Mouse (Mus musculus) adrenal gland, postnatal 4 days (tissue): ENCODE results near the gene Arntl. TPM values are rescaled to one million over a fixed set of nuclear protein-coding genes. Genes with fewer than 3 reads are reported as not detected.
A peak's percentile ranks its signal among the peaks of the same experiment; 100 is the strongest.

Experiments used
- DNase-seq, 2 experiments: peaks; one replicate each; pipeline ENCODE4 v3.0.0; 2021 to 2022; ENCODE audit warnings: low spot score in 2 of 2, mixed read lengths in 2 of 2
- total RNA-seq, 2 experiments: library from RNA; stranded (reverse); gene quantifications; 2 replicates each; pipeline ENCODE4 v1.2.3; 2021

Gene Arntl
- total RNA-seq, 2 experiments from 2014 or later = 27.1 to 31.5 TPM

DNA sequence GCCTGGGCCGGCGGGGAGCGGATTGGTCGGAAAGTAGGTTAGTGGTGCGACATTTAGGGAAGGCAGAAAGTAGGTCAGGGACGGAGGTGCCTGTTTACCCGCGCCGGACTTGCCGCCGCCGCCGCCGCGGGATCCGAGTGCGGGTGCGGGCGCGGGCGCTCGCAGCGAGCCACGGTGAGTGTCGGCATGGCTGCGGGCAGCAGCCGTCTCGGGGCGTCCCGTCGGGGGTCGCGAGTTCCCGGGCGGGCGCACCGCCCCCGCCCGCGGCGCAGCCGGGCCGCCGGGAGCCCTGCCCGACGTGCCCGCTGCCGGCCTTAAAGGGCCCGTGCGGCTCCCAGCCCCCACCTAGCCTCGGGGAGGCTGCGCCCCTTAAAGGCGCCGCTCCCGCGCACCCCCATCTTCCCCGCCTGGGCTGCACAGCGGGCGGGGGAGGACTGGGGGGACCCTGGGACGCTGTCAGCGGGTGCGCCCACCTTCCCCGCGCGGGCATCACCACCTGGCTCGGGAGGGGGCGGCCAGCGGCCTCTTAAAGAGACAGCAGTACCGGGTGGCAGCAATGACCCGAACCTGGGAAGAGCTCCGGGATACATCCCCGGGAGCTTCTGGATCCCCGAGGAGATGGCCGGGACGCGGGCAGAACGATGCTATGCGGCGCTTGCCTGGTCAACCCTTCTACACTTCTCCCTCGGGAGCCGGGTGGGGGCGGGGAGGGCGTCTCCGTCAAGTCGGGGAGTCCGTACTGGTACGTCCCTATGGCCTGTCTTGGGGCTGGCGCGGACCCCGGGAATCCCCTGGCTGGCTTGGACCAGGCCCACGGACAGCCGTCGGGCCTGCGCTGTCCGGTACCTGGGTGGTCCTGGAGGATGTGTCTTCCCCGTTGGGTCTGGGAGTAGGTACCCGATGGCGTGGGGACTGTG lies 464 bp downstream of the Arntl start:
- DNase-seq = peak; percentile 29 to 32

DNA sequence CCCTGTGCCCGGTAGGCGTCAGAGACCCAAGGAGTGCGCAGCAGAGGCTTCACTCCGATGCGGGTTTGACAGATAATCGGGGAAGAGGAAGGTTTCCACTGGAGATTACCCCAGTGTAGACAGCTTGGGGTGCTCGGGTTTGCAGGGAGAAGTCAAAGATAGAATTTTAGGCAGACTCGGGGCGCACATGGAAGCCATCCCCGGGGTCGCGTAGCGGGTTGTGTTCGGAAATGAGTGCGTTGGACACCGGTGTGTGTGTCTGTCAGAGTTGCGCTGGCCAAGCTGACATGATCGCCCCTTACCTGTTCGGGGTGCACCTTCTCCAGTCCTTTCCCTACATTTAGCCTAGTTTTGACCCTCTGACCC lies 1.1 kb downstream of the Arntl start:
- DNase-seq = no peak

DNA sequence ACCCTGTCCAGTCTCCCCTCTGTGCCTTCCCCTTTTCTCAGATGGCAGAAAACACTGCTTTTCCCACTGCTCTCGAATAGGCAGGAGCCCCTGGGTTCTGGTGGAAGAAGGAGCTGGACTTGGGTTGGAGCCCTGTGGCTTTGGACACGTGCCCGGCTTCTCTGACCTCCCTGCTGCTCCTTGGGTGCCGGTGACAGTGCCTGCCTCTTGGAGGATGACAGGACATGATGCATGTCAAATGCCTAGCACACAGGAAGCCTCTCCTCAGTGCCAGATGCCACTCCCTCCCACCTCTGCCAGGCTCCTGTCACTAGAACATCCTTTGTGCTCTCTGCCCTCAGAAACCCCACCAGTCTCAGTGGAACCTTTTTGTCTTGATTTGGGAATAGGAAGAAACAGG lies 3.2 kb downstream of the Arntl start:
- DNase-seq = no peak

DNA sequence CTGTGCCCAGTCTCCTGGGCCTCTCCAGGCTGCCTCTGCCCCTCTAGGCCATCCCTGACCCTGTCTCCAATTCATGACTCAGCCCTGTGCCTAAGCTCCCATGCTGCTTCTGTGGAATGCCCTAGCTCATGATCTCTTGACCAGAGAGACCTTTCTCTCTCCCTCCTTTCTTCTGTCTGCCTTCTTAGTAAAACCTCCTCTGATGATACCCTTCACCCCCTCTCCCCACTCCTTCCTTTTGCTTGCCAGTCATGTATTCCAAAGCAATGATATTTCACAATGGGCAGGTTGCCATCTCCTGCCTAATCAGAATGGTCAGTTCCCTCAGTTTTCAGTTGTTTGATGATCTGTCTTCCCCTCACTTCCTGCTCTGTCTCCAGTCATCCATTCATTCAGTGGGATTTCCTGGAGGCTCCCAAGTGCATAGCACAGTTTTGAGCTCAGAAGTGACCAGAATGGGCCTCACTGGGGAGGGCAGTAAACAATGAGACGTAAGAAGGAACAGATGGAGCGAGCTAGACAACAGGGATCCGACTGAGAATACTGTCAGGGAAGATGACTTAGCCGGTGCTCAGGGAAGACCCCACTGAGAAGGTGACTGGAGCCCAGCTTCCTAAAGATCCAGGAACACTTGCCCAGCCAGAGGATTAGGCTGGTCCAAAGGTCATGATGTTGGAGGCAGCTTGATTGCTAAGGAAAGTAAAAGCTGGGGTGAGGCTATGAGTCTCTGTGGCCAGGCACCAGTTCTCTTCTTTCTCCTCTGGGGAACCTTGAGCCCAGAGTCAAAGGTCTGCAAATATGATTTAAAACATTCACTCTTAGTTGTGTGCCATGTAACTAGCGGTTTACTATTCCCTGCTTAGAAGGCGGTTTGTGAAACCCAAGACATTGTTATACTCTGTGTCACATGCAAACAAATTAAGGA lies 7.2 kb downstream of the Arntl start:
- no peak for DNase-seq

DNA sequence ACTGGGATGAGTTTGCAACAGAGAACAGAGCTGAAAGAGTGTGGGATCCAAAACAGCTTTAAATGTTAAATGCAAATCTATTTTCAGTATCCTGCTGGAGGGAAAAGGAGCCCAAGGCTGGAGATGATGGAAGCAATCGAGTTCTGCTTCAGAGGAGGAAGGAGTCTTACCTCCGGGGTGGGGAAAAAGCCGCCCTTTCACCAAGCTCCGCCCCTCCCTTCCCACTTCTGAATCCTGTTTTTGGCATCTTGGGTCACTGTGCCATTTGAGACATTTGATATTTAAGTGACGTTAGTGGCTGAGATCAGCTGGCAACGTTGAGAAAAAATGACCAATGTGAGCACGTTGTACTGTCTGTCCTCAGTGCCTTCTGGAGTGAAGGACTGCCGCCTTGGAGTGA lies 8.9 kb downstream of the Arntl start:
- no peak for DNase-seq

DNA sequence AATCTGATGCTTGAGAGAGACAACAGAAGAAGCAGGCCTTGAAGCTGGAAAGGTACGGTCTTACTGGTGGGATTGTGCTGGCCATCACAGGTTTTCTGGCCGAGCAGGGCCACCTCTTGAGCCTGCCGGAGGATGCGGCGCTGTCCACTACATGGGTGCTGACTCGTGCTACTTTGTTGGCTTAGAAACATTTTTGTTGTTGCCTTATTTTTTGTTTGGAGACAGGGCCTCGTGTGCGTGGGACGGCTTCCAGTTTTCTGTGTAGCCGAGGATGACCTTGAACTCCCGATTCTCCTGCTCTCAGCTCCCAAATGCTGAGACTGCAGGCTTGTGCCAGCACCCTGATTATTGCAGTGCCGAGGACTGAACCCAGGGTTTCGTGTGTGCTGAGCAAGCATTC lies 12.2 kb downstream of the Arntl start:
- no peak for DNase-seq

DNA sequence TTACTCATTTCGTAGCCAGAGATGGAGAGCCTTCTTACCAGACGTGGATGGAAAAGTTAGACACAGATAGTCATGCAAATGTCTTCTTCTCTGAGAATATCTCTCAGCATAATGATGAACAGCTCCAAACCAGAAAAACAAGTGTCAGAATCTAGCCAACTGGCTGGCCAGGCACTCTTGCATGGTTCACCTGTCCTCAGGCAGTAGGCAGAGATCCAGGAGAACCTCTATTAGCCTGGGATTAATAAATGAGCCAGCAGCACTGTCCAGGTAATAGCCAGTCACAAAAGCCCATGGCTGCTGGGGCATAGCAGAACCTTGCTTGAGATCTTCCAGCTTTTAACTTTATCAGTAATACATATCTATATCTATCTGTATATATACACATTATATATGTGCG lies 12.6 kb downstream of the Arntl start:
- DNase-seq = no peak

DNA sequence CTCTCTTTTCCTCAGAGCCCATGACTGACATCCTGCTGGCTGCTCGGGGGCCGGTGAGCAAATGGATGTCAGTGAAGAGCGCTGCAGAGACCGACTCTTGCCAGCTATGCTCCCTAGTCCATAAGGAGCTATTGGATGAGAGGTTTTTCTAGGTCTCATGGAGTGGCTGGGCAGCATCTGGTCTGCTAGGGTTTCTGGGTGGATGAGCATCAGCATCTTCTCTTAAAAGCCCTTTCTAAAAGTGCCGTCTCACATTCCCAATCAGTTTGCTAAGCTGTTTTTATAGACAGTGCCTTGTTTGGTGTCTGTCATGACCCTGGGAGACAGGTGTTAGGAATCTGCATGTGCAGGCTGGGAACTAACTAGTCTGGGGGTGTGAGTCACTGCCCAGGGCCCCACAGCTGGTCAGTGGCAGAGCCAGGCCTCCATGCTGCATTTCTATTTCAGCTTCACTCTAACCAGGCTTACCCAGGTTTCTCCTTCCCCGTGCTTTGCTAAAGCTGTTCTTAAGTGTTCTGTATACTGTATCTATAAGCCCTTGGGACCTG lies 13.5 kb downstream of the Arntl start:
- no peak for DNase-seq

DNA sequence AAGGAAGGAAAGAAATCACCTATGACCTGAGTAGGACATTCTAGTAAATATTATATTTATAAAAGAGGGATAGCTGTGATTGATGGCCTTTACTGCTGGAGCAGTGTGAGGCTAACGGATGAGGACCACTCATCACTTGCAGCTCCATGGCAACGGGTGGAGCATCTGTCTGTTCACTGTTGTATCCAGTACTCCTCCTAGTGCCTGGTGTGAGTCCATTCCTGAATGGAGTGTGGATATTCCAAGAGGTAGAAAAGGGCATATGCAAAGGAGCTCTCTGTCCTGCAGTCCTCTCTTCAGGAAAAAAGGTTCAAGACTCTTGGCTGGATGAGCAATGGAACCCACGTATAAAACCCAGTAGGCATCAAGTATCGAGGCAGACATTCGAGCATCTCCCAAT lies 15.6 kb downstream of the Arntl start:
- no peak for DNase-seq

DNA sequence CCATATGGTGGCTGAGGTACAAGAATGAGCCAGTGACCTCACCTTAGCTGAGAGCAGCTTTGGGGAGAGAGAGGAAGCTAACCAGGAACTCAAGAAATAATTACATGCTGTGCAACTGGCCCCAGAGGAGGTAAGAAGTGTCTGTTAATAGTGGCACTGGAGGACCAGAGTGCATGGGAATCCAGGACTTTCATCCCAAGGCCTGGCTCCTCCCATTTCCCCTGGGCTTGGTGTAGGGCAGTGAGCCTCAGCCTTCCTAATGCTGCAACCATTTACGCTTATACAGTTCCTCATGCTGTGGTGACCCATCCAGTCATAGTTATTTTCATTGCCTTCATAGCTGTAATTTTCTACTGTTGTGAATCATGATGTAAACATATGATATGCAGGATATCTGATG lies 17.4 kb downstream of the Arntl start:
- no peak for DNase-seq

DNA sequence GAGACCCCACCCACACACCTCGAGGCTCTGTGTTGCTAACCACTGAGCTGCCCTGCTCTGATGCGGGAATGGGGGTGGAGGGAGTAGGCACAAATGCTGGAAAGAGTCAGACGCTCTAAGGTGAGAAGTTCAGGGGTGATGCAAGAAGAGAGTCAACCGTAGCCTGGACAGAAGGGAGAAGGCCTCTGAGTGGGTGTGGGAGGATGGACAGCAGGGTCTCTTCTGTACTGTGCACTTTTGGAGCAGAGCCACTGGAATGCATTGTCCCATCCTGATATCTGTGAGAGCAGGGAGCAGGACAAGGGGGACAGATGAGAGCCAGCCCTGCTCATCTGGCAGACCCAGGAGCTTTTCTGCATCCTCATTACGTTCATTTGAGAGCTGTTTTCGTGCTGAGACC lies 21.2 kb downstream of the Arntl start:
- no peak for DNase-seq

DNA sequence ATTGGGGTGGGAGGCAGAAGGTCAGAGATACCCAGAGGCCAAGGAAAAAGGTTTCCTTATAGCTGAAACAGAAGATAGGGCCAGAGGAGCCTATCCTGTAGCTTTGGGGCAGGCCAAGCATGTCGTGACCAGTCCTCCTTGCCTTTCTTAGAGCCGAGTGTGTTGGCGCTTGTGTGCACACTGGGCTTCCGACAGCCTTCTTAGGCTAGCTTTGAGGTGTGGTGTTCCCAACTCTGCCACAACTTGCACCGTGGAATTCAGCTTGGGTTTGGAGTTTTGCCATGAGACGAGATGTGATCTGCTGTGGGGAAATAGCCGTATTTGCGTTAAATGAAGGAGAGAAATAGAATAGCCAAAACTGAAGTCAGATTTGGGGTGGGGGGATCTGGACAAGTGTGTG lies 28.9 kb downstream of the Arntl start:
- no peak for DNase-seq

DNA sequence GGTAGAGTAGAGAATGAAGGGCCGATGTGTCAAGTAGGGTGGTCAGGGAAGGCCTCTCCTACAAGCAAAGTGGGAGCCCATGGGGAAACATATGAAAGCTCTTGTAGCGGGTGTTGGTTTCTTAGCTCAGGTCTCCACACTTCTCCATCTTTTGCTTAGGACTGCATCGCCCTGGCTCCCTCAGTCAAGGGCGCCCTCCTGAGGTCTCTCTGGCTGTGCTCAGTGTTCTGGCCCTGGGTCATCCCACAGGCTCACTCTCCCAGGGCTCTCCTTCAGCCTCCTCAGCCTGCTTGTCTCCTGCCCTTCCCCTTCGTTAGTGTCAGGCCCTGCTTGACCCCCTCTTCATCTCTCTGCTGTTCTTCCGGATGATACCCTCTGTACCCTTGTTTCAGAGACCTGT lies 31.1 kb downstream of the Arntl start:
- DNase-seq = no peak

DNA sequence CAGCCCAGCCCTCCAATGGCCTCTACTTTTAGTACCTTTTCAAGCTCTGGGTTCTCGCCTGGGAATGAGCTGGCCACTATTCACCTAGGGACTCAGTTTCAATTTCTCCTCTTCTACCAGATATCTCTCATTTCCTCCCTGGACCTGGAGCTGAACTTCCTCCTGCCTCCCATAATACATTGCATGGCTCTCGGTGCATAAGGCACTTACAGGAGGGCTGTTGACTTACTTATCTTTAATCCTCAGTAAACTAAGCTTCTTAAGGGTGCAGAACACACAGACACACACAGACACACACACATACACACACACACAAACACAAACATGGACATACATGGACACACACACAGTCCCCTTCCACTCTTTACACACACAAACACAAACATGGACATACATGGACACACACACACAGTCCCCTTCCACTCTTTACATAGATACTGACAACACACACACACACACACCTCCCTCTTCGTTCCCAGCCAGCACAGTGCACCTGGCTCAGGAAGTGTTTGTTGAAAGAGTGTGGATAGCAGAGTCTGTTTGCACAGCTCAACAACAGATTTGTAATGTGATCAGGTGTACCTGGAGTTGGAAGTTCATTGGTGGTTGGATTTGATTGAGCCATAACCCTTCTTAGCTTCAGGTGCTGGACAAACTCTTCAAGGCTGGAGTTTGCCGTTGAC lies 32.3 kb downstream of the Arntl start:
- no peak for DNase-seq

DNA sequence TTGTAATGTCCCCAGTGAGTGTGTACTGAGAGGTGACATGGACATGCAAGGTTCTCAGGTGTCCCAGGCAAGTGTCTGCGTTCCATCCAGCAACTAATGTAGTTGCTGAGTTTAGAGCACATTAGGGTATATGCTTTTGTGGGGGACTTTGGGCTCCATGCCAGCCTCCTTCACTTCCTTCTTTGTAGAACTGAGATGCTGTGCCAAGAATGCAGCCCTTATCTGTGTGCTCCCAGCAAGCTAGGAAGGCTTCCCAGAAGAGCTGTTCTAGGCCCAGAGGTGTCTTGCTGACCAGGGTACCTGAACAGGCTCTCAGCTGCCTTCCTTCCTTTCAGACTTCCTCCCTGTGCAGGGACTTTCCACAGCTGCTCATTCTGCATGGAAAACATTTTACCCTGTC lies 33.2 kb downstream of the Arntl start:
- DNase-seq = no peak

DNA sequence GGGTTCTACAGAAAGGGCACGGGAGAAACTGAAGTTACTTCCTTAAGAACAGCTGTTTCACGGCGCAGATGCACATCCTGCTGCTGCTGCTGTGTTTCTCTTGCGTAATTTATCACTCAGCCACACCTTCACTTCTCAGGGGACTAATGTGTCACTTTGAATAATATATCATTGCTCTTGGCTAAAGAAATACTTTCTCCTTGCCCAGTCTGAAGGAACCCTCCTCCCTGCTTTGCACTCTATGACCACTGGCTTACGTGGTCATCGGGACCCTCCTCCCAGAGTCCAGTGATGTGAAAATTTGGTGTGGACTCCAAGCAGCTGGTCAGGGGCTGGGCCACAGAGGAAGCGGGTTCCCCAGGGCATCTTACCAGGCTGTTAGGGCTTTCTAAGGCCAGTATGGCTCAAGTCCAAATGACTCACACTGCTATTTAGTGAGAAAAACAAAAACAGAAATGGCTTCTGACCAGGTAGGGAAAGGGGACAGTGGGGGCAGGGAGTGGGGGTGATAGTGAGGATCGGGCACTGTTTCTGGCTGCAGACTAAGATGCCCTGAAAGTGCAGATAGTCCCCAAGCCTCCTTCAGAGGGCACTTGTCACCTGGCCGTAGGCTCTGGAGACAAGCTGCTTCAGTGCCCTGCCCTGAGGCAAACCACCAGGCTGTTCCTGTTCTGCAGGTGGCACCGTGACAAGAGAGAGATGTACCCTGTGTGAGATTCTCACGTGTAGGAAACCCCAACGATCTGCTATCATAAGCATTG lies 34.8 kb downstream of the Arntl start:
- DNase-seq = no peak

DNA sequence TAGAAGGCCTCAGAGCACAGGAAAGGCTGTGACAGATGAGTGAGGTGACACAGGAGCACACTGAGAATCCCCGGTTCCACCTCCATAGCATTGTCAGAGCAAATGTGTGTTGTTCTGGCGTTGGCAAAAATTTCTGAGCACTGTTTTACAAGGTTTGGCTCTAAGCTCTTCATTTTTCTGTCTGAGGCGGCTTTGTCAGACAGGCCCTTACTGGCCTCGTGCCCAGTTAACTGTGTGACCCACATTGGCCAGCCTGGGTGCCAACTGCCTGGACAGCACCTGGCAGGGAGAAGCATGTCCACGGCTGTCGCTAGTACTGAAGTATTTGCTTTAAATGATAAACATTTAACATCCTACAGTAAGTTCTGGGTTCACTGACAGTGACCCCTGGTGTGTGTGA lies 35.4 kb downstream of the Arntl start:
- peak in 1 of 2 experiments; percentile 43 for DNase-seq

DNA sequence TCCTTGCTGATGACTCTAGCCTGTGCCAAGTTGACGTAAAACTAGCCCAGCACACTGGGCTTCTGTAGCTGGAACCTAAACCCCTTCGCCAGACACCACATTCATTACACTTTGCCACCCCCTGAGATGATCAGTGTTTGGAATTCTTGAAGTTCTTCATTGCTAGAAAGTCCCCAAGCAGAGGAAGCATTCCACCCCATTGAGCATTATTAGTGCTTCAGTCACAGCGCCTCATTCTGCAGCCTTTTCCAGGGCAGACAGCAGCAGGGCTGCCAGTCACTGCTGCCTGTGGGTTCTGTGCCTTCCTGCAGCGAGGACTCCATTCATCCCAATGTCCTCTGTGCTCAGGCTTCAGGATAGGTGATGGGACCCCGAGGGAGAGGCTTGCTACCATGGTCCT lies 37.9 kb downstream of the Arntl start:
- DNase-seq = no peak

DNA sequence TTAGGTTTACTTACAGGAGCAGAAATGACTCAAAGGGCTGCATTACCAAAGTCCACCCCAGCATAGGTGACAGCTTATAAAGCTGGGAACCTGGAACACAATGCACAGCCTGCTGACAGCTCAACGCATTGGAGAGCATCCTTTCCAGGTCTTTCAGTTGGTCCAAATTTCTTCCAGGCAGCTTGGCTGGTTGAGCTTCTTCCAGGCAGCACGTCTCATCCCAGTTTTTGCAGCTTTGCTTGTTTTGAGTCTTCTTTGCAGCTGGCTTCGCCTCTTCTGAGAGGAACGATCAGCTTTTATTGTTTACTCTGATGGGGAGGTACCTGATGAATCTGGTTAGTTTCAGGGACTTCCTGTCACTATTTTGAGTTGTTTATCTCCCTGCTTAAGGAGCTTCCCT lies 39.2 kb downstream of the Arntl start:
- no peak for DNase-seq

DNA sequence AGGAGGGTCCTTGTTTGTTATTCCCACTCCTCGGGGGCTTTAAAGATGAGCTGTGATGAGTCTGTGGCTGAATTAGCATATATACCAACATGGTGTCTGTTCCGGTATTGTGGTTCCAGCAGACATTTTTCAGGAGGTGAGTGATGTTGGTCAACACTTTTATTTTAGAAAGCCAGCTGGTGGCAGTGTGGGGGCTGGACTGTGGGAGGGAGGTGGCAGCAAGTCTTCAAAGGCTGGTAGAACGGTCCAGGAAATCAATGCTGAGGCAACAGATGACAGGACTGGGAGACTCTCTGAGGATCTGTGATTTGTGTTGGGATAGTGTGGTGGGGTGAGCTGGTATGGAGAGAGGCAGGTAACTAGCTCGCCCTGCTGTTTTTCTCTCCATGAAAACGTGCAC lies 39.9 kb downstream of the Arntl start:
- DNase-seq = no peak
